Mouse (Mus musculus): ENCODE results near the gene Anapc11.

GRCm38 (mm10) chr11:120578694-120579243, 19.5 kb upstream of the Anapc11 start:
- TF ChIP-seq POLR2A (IDR thresholded peaks at IDR 0.05; ENCODE audit: borderline replicate concordance, low read depth, low read length) (no peak), CTCF (IDR thresholded peaks at IDR 0.05; ENCODE audit: low read depth, low read length) (no peak)
